Mouse (Mus musculus): ENCODE measurements around the gene Tln1.

Gene Tln1

GRCm38 (mm10) chr4:43580721-43581120, 18.2 kb upstream of the Tln1 start:
- in situ Hi-C loops (cut with MboI; ENCODE audit: low pct_unique_long_range_greater_than_20kb in 1 of 2, low sequenced_read_pairs in 2 of 2, unreplicated experiment in 1 of 2): no loop called here

GRCm38 (mm10) chr4:43579731-43580130, 17.2 kb upstream of the Tln1 start:
- in situ Hi-C loops (cut with MboI; ENCODE audit: low pct_unique_long_range_greater_than_20kb in 1 of 2, low sequenced_read_pairs in 2 of 2, unreplicated experiment in 1 of 2): no loop called here

- in situ Hi-C loops (cut with MboI; ENCODE audit: low pct_unique_long_range_greater_than_20kb in 1 of 2, low sequenced_read_pairs in 2 of 2, unreplicated experiment in 1 of 2): no loop called here
Observed at GRCm38 (mm10) chr4:43579256-43579655, 16.8 kb upstream of the Tln1 start.

GRCm38 (mm10) chr4:43578376-43579204, 16.1 kb upstream of the Tln1 start, which contains the start of the genes Rgp1 and Gba2:
TSS of gene Rgp1 (plus strand) at chr4:43578715.
TSS of gene Gba2 (minus strand) at chr4:43578873.
- in situ Hi-C loops (cut with MboI; ENCODE audit: low pct_unique_long_range_greater_than_20kb in 1 of 2, low sequenced_read_pairs in 2 of 2, unreplicated experiment in 1 of 2): no loop called here

GRCm38 (mm10) chr4:43577237-43577881, 14.9 kb upstream of the Tln1 start:
- in situ Hi-C loops (cut with MboI; ENCODE audit: low pct_unique_long_range_greater_than_20kb in 1 of 2, low sequenced_read_pairs in 2 of 2, unreplicated experiment in 1 of 2): no loop called here

- in situ Hi-C loops (cut with MboI; ENCODE audit: low pct_unique_long_range_greater_than_20kb in 1 of 2, low sequenced_read_pairs in 2 of 2, unreplicated experiment in 1 of 2): no loop called here
Observed at GRCm38 (mm10) chr4:43575356-43575755, 12.9 kb upstream of the Tln1 start.

GRCm38 (mm10) chr4:43573561-43573960, 11.1 kb upstream of the Tln1 start:
- in situ Hi-C loops (cut with MboI; ENCODE audit: low pct_unique_long_range_greater_than_20kb in 1 of 2, low sequenced_read_pairs in 2 of 2, unreplicated experiment in 1 of 2): no loop called here

GRCm38 (mm10) chr4:43571395-43572045, 9.0 kb upstream of the Tln1 start:
- in situ Hi-C loops (cut with MboI; ENCODE audit: low pct_unique_long_range_greater_than_20kb in 1 of 2, low sequenced_read_pairs in 2 of 2, unreplicated experiment in 1 of 2): no loop called here

- in situ Hi-C loops (cut with MboI; ENCODE audit: low pct_unique_long_range_greater_than_20kb in 1 of 2, low sequenced_read_pairs in 2 of 2, unreplicated experiment in 1 of 2): no loop called here
Observed at GRCm38 (mm10) chr4:43567140-43567539, 4.6 kb upstream of the Tln1 start.

- in situ Hi-C loops (cut with MboI; ENCODE audit: low pct_unique_long_range_greater_than_20kb in 1 of 2, low sequenced_read_pairs in 2 of 2, unreplicated experiment in 1 of 2): no loop called here
Observed at GRCm38 (mm10) chr4:43564231-43564630, 1.7 kb upstream of the Tln1 start.

GRCm38 (mm10) chr4:43563601-43563875, 1.0 kb upstream of the Tln1 start:
- in situ Hi-C loops (cut with MboI; ENCODE audit: low pct_unique_long_range_greater_than_20kb in 1 of 2, low sequenced_read_pairs in 2 of 2, unreplicated experiment in 1 of 2): no loop called here

GRCm38 (mm10) chr4:43562769-43563600, 494 bp upstream of the Tln1 start:
- in situ Hi-C loops (cut with MboI; ENCODE audit: low pct_unique_long_range_greater_than_20kb in 1 of 2, low sequenced_read_pairs in 2 of 2, unreplicated experiment in 1 of 2): no loop called here

GRCm38 (mm10) chr4:43561436-43561996, 975 bp downstream of the Tln1 start:
- in situ Hi-C loops (cut with MboI; ENCODE audit: low pct_unique_long_range_greater_than_20kb in 1 of 2, low sequenced_read_pairs in 2 of 2, unreplicated experiment in 1 of 2): no loop called here

- in situ Hi-C loops (cut with MboI; ENCODE audit: low pct_unique_long_range_greater_than_20kb in 1 of 2, low sequenced_read_pairs in 2 of 2, unreplicated experiment in 1 of 2): no loop called here
Observed at GRCm38 (mm10) chr4:43560976-43561375, 1.5 kb downstream of the Tln1 start.

GRCm38 (mm10) chr4:43560243-43560611, 2.3 kb downstream of the Tln1 start:
- in situ Hi-C loops (cut with MboI; ENCODE audit: low pct_unique_long_range_greater_than_20kb in 1 of 2, low sequenced_read_pairs in 2 of 2, unreplicated experiment in 1 of 2): no loop called here

- in situ Hi-C loops (cut with MboI; ENCODE audit: low pct_unique_long_range_greater_than_20kb in 1 of 2, low sequenced_read_pairs in 2 of 2, unreplicated experiment in 1 of 2): no loop called here
Observed at GRCm38 (mm10) chr4:43559519-43560242, 2.8 kb downstream of the Tln1 start.

- in situ Hi-C loops (cut with MboI; ENCODE audit: low pct_unique_long_range_greater_than_20kb in 1 of 2, low sequenced_read_pairs in 2 of 2, unreplicated experiment in 1 of 2): no loop called here
Observed at GRCm38 (mm10) chr4:43558631-43559356, 3.7 kb downstream of the Tln1 start.

Data from mouse embryonic stem cell (cell line).